Mouse (Mus musculus): Measurements from ENCODE around the gene Naa60.
"Not testable (repeated sequence)": the region's sequence is repeated elsewhere in the genome, so short reads cannot be mapped to it uniquely, and the experiment has no call there.

Gene Naa60

DNA sequence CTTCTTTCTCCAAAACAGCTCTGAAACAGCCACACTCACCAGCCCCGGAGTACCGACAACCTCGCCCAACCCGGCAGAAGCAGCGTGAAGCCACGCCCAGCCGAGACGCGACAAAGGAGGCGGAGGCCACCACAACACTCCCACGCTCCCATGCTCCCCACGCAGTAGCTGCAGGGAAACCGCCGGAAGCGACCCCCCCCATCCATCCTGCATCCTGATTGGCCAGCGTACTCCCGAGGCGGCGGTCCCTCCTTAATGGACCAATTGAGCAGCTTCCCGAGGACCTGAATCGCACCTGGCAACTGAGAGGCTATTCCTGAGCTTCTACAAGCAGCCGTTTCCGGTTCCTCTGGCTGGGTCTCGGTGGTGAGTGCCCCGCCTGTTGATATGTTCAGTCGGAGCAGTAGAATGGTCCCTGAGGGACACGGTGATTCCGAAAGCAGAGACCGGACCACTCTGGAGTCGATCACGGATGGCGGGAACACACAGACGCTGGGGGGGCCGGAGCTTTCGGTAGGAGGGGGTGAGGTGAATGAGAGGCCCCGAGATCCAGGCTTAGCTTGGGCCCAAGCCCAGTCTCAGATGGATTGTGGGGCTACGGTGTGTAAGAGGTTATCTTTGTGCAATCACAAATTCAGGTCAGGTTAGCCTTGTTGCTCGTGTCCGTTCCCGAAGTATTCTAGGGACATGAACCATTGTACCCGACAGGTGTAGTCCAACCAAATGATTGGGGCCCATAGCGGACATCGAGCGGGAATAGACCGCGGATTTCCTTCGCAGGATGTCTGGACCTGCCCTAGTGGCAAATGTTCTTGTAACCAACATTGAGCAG lies at the start of gene Naa60:
Gene Naa60, plus strand, starts transcription at position 160 of the 832 bp plus-strand sequence.
- DNase-seq, result peak; percentile 83 to 84

DNA sequence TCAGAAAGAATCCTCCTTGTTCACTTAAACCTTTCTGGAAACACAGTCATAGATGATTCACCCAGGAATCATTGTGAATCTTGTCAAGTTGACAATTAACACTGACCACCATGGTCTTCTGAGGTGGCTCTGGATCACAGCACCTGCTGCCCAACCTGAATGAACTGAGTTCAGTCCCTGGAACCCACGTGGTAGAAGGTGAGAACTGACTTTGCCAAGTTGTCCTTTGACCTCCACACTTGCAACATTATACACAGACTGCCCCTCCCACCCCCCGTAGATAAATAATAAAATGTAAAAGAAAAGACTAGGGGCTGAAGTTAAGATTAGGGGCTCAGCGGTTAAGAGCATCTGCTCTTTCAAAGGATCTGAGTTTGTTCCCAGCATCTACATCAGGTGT lies 44.2 kb upstream of the Naa60 start:
- DNase-seq, result no peak

DNA sequence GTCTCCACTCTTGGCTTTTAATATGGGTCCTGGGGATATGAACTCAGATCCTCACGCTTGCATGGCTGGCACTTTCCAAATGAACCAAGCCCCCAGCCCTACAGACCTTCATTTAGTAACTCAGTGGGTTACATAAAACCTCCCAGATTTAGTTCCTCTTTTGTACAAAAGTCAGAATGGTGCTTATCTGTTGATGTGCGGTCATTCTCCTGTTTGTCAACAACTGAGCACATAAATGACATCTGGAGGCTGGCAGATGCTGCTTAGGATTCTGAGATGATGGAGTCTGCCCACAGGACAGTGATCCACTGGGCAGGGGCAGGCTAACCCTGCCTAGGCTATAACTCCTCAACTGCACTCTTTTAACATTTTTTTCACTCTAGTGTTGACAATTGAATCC lies 42.4 kb upstream of the Naa60 start:
- no peak for DNase-seq

DNA sequence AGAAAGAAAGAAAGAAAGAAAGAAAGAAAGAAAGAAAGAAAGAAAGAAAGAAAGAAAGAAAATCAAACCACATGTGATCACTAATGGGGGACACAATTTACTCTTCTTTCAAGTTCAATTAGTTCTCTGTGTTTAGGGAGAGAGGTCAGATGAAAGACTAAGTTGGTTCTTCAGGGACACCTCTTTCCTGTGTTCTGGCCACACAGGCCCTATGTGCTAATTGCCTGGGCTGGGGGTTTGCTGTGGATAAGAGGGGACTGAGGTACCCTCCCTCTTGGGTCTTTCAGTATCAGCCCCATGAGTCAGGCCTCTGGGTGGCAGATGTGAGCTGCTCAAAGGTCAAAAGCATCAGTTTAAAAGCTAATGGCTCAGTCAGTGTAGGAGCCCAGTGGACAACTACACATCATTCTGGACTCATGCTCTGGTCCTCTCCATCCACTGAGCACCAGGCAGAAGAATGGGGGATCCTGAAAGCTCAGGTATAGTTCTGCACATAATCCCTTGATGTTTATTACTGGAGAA lies 41.5 kb upstream of the Naa60 start, which contains the start of gene Olfr15:
Gene Olfr15, plus strand, starts transcription at position 291 of the 522 bp plus-strand sequence.
- DNase-seq, result peak; percentile 24 to 31

DNA sequence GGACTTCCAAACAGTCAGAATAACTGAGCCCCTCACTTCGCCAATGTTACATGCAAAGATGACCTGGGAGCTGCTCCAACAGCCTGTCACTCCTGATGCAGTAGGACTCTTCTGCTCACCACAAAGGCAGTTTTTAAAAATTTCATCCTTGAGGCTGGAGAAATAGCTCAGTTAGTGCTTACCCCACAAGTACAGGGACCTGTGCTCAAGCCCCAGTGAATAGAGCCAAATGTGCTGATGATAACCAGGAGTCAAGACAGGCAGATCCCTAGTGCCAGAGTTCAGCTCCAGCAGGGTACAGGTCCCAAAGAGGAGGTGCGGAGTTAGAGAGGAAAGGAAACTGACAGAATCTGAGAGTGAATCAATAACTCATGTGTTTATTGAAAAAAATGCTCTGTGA lies 36.7 kb upstream of the Naa60 start:
- DNase-seq, result no peak

DNA sequence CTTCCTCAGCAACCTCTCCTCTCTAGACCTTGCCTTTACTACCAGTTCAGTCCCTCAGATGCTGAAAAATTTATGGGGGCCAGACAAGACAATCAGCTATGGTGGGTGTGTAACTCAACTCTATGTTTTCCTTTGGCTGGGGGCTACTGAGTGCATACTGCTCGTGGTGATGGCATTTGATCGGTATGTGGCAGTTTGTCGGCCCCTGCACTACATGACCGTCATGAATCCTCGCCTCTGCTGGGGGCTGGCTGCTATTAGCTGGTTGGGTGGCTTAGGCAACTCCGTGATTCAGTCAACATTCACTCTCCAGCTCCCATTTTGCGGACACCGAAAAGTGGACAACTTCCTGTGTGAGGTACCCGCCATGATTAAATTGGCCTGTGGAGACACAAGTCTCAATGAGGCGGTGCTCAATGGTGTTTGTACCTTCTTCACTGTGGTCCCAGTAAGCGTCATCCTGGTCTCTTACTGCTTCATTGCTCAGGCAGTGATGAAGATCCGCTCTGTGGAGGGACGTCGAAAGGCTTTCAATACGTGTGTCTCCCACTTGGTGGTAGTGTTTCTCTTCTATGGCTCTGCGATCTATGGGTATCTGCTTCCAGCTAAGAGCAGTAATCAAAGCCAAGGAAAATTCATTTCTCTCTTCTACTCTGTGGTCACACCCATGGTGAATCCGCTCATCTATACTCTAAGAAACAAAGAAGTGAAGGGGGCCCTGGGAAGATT lies 32.9 kb upstream of the Naa60 start:
- DNase-seq, result peak in 1 of 2 experiments; percentile 17

DNA sequence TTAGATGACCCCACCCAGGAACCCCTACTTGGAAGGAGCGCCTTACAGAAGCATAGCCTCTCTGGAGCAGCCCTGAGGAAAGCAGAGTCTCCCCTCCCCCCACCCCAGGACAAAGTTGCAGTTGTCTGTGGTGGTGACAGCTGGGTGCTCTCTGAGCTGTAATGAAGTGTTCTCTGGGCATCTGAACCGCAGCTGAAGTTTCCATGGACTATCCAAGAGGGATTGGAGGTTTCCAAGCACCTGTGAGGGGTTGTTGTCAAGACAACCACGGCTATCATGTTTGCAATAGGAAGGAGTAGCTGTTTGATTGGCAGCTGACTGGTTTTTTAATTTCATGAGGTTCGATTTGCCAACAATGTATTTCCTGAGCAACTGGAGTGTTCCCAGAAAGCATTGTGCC lies 29.2 kb upstream of the Naa60 start:
- DNase-seq, result no peak

DNA sequence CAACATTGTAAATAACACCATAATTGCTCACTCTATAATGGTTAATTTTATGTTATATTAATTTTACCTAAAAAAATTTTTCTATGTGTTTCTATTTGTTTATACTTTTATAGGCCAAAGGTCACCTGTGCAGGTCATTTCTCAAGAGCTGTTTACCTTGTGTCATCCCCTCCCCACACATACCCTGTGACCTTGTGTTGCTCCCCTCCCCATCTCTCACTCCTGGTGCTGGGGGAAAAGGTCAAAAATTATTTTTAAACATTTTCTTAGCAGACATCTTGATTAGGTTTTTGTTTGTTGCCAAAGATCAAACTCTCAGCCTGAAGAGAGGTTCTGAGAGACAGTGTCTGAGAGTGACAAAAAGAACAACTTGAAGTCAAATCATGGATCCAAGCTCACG lies 28.4 kb upstream of the Naa60 start:
- DNase-seq, result no peak

DNA sequence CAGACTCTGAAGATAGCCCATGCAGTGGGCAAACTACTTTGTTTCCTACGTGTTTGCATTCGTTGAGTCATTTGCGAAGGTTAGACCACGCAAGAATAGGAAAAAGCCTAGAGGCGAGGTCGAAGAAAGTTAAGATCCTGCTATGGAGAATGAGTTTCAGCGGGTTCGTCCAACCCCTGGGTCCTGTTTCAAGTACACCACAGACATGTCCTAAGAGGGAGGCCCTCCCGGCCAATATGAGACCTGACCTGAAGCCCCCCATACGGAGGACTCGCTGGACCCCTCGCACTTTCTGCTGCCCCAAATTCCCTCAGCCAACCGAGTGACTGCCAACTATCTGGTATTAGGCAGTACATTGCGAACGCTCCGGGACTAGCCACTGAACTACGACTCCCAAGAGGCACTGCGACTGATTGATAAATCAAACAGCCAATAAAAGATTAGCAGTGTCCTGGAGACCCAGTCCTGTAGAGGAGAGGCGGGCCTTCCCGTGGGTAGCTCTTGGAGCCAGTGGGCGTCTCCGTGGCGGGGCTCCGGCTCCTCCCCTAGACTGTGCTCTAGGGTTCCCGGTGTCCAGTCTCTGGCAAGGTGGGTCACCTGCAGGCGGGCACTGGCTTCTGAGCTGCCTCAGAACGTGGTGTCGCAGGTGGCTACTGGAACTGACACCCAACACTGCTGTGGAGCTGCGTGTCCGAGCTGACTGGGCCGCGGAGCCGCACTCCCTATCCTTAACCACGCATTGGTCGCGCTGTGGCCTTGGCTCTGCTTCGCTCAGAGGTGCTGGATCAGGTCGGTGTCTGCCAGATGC lies 25.3 kb upstream of the Naa60 start, which contains the start of gene Zfp174:
Gene Zfp174, plus strand, starts transcription at position 558 of the 808 bp plus-strand sequence.
- DNase-seq, result peak; percentile 89 to 93

DNA sequence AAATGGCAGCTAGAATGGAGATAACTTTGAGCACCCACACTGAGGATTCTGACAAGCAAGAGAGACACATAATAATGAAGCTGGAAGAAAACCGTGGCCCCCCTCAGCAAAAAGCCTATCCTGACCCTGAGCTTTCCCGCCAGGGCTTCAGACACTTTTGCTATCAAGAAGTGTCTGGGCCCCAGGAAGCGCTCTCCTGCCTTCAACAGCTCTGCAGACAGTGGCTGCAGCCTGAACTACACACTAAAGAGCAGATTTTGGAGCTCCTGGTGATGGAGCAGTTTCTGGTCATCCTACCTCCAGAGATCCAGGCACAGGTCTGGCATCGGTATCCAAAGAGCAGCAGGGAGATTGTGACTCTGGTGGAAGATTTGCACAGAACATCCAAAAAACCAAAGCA lies 24.3 kb upstream of the Naa60 start:
- DNase-seq, result no peak

DNA sequence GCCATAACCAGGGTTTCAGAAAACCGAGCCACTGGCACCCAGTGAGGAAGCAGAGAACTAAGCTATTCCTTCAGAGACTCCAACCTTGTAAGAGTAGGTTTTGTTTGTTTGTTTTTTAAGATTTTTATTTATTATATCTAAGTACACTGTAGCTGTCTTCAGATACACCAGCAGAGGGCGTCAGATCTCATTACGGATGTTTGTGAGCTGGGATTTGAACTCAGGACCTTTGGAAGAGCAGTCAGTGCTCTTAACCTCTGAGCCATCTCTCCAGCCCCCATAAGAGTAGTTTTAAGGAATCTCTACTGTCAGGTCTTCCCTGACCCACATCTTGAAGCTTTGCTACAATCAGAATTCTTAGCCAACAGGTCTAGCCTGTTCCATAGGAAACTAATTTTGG lies 23.8 kb upstream of the Naa60 start:
- peak in 1 of 2 experiments; percentile 13 for DNase-seq

DNA sequence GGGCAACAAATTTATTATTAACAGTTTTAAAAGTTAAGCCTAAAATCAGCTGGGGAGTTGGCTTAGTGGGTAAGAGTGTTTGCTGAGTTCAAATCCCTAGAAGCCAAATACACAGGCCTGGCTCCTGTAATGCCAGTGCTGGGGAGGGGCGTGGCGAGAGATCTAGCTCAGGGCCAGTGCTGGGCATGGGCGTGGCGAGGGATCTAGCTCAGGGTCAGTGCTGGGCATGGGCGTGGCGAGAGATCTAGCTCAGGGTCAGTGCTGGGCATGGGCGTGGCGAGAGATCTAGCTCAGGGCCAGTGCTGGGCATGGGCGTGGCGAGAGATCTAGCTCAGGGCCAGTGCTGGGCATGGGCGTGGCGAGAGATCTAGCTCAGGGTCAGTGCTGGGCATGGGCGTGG lies 20.9 kb upstream of the Naa60 start:
- DNase-seq, result not testable (repeated sequence)

DNA sequence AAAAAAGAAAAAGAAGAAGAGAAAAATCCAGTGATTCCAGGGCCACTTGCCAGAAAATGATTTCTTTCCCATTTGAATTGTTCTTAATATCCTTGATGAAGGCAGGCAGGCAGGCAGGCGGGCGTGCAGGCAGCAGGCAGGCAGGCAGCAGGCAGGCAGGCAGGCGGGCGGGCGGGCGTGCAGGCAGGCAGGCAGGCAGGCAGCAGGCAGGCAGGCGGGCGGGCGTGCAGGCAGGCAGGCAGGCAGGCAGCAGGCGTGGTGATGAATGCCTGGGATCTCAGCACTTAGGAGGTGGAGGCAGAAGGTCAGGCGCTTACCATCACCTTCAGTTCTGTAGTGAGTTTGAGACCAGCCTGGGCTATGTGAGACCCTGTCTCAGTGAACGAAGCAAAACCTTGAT lies 19.6 kb upstream of the Naa60 start:
- no peak for DNase-seq

DNA sequence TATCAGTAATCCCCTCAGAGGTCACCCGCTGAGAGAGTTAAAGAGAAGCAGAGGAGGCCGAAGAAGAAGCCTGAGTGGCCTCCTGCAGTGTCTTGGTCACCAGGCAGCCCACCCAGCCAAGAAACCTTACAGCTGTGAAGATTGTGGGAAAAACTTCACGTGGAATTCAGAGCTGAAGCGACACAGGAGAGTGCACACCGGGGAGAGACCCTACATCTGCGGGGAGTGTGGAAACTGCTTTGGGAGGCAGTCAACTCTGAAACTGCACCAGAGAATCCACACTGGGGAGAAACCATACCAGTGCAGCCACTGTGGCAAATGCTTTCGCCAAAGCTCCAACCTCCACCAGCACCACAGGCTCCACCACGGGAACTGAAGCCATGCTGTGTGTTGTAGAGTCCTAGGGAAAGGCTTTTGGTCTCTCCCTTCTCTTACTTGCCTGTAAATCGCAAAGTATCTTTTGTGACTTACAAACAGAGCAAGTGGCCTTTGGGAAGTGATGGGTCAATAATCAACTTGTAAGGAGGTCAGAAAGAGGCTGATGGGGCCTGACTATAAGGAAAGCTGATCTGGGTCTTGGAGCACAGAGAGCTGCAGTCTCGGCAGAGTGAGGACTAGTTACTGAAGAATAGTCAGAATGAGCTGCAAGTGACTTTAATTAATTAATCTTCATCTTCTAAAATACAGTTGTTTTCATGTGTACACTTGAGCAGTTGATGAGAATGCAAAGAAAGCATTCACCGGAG lies 17.6 kb upstream of the Naa60 start:
- no peak for DNase-seq

DNA sequence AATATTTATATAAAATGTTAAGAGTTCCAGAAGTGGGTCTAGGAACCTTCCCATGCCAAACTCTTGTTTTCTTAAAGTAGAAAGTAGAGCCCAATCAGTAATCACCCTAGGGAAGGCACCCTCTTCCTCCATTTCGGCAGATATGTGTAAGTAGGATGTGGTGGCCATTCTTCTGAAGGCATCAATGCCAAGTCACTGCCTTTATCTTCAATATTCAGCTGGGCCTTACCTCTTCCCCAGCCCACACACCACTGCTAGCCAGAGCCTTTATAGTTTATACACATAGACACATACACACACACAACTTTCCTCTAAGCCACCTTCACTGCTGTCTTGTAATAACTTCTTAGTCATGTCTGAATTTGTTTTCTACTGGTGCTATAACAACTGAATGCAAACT lies 16.4 kb upstream of the Naa60 start:
- DNase-seq, result no peak

DNA sequence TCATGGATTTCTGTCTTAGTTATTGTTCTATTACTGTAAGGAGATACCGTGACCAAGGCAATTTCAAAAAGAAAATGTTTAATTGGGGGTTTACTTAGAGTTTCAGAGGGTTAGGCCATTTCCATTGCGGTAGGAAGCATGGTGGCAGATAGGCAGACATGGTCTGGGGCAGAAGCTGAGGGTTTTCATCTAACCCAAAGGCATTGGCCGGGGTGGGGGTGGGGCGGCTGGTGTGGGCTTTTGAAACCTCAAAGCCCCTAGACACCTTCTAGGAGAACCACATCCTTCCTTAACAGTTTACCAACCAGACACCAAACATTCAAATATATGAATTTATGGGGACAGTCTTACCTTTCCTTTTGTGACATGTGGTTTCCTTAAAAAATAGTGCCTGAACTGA lies 12.9 kb upstream of the Naa60 start:
- DNase-seq, result no peak

DNA sequence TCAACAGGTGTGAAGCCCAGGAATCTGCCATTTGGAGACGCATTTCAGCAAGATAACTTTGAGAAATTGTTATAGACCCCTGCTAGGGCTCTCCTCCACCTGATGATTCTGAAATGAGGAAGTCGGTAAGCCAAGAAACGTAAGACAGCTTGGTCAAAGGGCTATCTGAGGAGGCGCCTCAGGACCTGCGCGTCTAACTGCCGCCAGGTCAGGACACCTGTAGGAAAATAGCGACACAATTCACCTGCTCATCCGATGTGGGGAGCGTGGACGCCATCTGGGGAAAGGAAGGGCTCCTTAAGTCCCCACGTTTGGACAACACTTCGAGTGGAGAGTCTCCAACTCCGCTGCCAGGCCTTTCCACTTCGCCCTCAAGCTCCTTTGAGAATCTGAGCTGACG lies 360 bp upstream of the Naa60 start:
- DNase-seq, result no peak

DNA sequence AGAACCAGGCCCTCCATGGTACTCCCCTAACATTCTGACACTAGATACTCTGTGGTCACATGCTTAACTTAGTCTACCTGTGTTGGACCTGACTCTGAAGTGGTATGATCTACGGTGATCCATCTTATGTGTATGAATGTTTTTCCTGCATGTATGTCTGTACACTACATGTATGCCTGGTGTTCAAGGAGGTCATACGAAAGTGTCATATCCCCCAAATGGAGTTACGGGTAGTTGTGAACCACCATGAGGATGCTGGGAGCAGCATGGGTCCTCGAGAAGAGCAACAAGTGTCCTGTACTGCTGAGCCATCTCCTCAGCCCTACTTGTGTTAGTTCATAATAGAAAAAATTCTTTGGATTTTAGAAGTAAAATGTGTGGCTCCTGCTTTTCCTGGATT lies 4.2 kb downstream of the Naa60 start:
- DNase-seq, result no peak

DNA sequence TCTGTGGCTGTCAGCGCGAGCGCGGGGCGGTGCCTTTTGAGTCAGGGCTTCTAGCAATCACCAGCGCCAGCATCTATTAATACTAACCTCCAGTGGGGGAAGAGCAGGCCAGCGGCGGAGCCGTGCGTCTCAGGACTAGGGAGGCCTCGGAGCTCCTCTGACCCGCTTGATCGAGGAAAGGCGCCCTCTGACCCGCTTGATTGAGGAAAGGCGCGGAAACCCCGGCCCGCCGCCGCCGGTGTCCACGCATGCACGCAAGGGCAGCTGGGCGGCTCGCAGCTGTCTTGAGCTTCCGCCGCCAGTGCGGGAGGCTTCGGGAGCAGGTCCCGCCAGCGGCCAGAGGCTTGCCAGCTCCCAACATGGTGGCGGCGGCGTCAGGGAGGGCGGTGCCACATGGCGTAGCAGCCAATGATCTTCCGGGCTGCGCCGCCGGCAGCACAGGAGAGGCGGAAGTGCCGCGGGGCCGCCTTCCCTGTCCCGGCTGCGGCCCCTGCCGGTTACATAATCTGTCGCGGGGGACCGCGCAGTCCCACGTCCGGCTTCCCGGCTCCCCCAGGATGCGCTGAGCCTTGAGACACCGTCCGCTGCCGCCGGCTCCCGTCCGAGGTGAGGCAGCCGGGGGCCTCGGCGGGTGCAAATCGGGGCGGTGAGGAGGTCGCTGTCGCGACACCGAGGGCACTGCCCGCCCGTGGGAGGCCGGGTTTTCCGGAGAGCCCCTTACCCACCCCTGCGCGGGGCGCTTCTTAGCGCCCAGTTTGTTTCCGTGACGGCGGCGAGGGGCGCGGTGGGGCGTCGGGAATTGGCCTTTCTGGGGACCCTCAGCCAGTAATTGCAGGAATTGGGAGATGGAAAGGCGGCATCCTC lies 12.3 kb downstream of the Naa60 start, which contains the start of the genes Zfp597 and Gm20695:
Gene Zfp597, minus strand, starts transcription at position 361 of the 864 bp plus-strand sequence.
Gene Gm20695, plus strand, starts transcription at position 448 of the 864 bp plus-strand sequence.
- peak; percentile 92 to 93 for DNase-seq

DNA sequence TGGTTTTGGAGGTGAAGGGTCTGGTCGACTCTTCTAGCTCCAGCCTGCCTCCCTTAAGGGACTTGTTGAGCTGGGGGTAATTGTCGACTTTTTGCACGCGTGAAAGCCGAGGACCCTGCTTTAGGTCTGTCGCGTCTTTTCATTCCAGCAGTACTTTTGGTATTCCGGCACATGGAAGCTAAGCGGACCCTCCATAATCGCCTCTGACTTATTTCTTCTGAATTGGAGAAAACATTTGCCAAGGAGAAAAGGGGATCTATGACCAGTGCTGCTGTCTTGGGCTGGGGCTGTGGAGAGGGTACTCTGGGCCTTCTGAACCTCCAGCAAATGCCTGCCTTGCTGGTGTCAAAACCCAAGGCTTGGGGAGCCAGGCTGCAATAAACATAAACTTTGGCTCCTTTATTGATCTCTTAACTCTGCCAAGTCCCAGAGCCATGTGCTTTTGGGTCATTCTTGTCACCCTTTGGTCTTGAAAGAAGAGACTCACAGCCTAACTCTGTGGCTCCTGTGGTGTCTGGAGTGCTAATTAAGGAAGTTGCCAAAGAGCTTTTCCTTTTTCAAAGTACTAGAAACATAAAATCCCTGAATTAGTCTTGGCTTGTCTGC lies 13.0 kb downstream of the Naa60 start:
- no peak for DNase-seq

All from B cell, adult 2 months (primary cell).